In genomic region chr3:88425330-88425689, GRCm38 (mm10) we compare ENCODE assay signal across 9 mouse cellular contexts. TPM values are rescaled to one million over a fixed set of nuclear protein-coding genes. Genes with fewer than 3 reads are reported as not detected.
DNase-seq lines count a peak whose midpoint lies in the region; ATAC-seq and TF ChIP-seq lines count a peak whose summit lies in the region.
"Had no signal": no experiment of that assay in that cellular context is flagged by ENCODE, and none has a peak within 500 bp of the region (broad histone marks: within the 10 kb centered on the region; RNA-seq: fewer than 3 reads in every experiment).

No protein-coding gene starts in this region.

- no peak for TF ChIP-seq POLR2A in bone marrow macrophage, adult 2 months (IDR thresholded peaks at IDR 0.05; ENCODE audit: borderline replicate concordance, low read depth, low read length)

- H3K4me3 ChIP-seq in heart, embryonic 13.5 days: peak overlapping the region; percentile 75
- peak overlapping the region; percentile 24; the same call in 1 of the 2 replicates for H3K4me3 ChIP-seq in bone marrow macrophage, adult 2 months (ENCODE audit: insufficient read depth, low read length)
- peak overlapping the region; percentile 84 for H3K4me3 ChIP-seq in hindbrain, embryonic 15.5 days
- H3K4me3 ChIP-seq in midbrain, embryonic 12.5 days: peak overlapping the region; percentile 84; the same call in 1 of the 2 replicates

- no peak for TF ChIP-seq CTCF in bone marrow macrophage, adult 2 months (IDR thresholded peaks at IDR 0.05; ENCODE audit: low read depth, low read length)

- peaks cover 23% of the 10 kb centered on the region for H3K4me1 ChIP-seq in heart, embryonic 13.5 days
- peaks cover 24% of the 10 kb centered on the region for H3K4me1 ChIP-seq in bone marrow macrophage, adult 2 months (ENCODE audit: control insufficient read depth, insufficient read depth, low read length)
- peaks cover 32% of the 10 kb centered on the region for H3K4me1 ChIP-seq in hindbrain, embryonic 15.5 days (replicated peaks)
- H3K4me1 ChIP-seq in midbrain, embryonic 12.5 days: peaks cover 25% of the 10 kb centered on the region

- H3K27me3 ChIP-seq in heart, embryonic 13.5 days (replicated peaks): no peaks in the 10 kb centered on the region
- no peaks in the 10 kb centered on the region for H3K27me3 ChIP-seq in hindbrain, embryonic 15.5 days
- peaks cover 6% of the 10 kb centered on the region; the same call in 1 of the 2 replicates for H3K27me3 ChIP-seq in midbrain, embryonic 12.5 days

- 8% methylated on average over 2 of the region's 2 CpGs for WGBS in heart, embryonic 13.5 days
- 8% methylated on average over 2 of the region's 2 CpGs for WGBS in hindbrain, embryonic 15.5 days
- WGBS in midbrain, embryonic 12.5 days: 12% methylated on average over 2 of the region's 2 CpGs

- no peak for DNase-seq in heart, postnatal 4 days
- no peak for DNase-seq in spleen, adult 18-20 months
- DNase-seq in layer of hippocampus, adult 11-12 months (ENCODE audit: low spot score): no peak
- no peak for DNase-seq in adrenal gland, adult 18-20 months (ENCODE audit: low spot score in 2 of 2)

- no peak overlapping the region for H3K27ac ChIP-seq in heart, embryonic 13.5 days (replicated peaks)
- no peak overlapping the region for H3K27ac ChIP-seq in bone marrow macrophage, adult 2 months (ENCODE audit: insufficient read depth, low read depth, low read length)
- H3K27ac ChIP-seq in hindbrain, embryonic 15.5 days (replicated peaks): peak overlapping the region; percentile 14; the same call in 1 of the 2 replicates
- 0 out of 2 replicates have a peak overlapping the region, but pooled peaks have one; percentile 15 for H3K27ac ChIP-seq in midbrain, embryonic 12.5 days (replicated peaks)

- no peak for ATAC-seq in heart, embryonic 13.5 days (ENCODE audit: extremely low read depth, insufficient number of reproducible peaks, low FRiP score, low TSS enrichment)
- ATAC-seq in hindbrain, embryonic 15.5 days (ENCODE audit: low FRiP score, low read depth): no peak
- no peak for ATAC-seq in midbrain, embryonic 12.5 days (ENCODE audit: low FRiP score, low read depth)

- peak overlapping the region; percentile 70 for H3K9ac ChIP-seq in heart, embryonic 13.5 days
- no peak overlapping the region for H3K9ac ChIP-seq in hindbrain, embryonic 15.5 days
- no peak overlapping the region for H3K9ac ChIP-seq in midbrain, embryonic 12.5 days (replicated peaks)

- H3K36me3 ChIP-seq in heart, embryonic 13.5 days: peaks cover 10% of the 10 kb centered on the region
- peaks cover 8% of the 10 kb centered on the region for H3K36me3 ChIP-seq in hindbrain, embryonic 15.5 days
- H3K36me3 ChIP-seq in midbrain, embryonic 12.5 days: peaks cover 13% of the 10 kb centered on the region

- no peaks in the 10 kb centered on the region for H3K9me3 ChIP-seq in heart, embryonic 13.5 days
- no peaks in the 10 kb centered on the region for H3K9me3 ChIP-seq in hindbrain, embryonic 15.5 days
- H3K9me3 ChIP-seq in midbrain, embryonic 12.5 days: no peaks in the 10 kb centered on the region

- H3K4me2 ChIP-seq in heart, embryonic 13.5 days: peak overlapping the region; percentile 94
- peak overlapping the region; percentile 88 for H3K4me2 ChIP-seq in hindbrain, embryonic 15.5 days
- H3K4me2 ChIP-seq in midbrain, embryonic 12.5 days (replicated peaks): peak overlapping the region; percentile 83

RNA-seq across cellular contexts. Expression of gene Slc25a44, which starts 0.4 kb away (rescaled TPM):
- polyA plus RNA-seq in heart, embryonic 13.5 days (2015; fragmentation: Nextera tagmentation; extraction: Ambion mirVana): 12.0 and 12.5 TPM in 2 replicates
- 10 to 100 TPM; 13.9 to 14.6 TPM for total RNA-seq in heart, postnatal 4 days (2021)
- 14.0 and 17.5 TPM in 2 replicates for polyA plus RNA-seq in bone marrow macrophage, adult 2 months (2012; ENCODE audit: insufficient read depth, insufficient read length, missing spikeins)
- polyA plus RNA-seq in hindbrain, embryonic 15.5 days (2015; fragmentation: Nextera tagmentation; extraction: Ambion mirVana): 34.7 and 40.4 TPM in 2 replicates
- polyA plus RNA-seq in midbrain, embryonic 12.5 days (2016; fragmentation: Nextera tagmentation; extraction: Ambion mirVana): 23.6 and 24.6 TPM in 2 replicates
- total RNA-seq in adrenal gland, adult 18-20 months (2021): 10 to 100 TPM; 56.0 to 66.6 TPM

RNA-seq across cellular contexts. Expression of gene Pmf1, which starts 15.2 kb away (rescaled TPM):
- polyA plus RNA-seq in heart, embryonic 13.5 days (2015; fragmentation: Nextera tagmentation; extraction: Ambion mirVana): 110 and 112 TPM in 2 replicates
- 10 to 100 TPM; 87.5 to 88.0 TPM for total RNA-seq in heart, postnatal 4 days (2021)
- polyA plus RNA-seq in bone marrow macrophage, adult 2 months (2012; ENCODE audit: insufficient read depth, insufficient read length, missing spikeins): 55.0 and 59.7 TPM in 2 replicates
- 28.8 and 35.4 TPM in 2 replicates for polyA plus RNA-seq in hindbrain, embryonic 15.5 days (2015; fragmentation: Nextera tagmentation; extraction: Ambion mirVana)
- polyA plus RNA-seq in midbrain, embryonic 12.5 days (2016; fragmentation: Nextera tagmentation; extraction: Ambion mirVana): 100.0 and 101 TPM in 2 replicates
- total RNA-seq in adrenal gland, adult 18-20 months (2021): 10 to 100 TPM; 26.5 to 35.5 TPM

RNA-seq across cellular contexts. Expression of gene Sema4a, which starts 35.7 kb away (rescaled TPM):
- polyA plus RNA-seq in heart, embryonic 13.5 days (2015; fragmentation: Nextera tagmentation; extraction: Ambion mirVana): 1.3 and 1.7 TPM in 2 replicates
- total RNA-seq in heart, postnatal 4 days (2021): 1 to 10 TPM; 1.5 to 1.7 TPM
- polyA plus RNA-seq in bone marrow macrophage, adult 2 months (2012; ENCODE audit: insufficient read depth, insufficient read length, missing spikeins): 178 and 180 TPM in 2 replicates
- polyA plus RNA-seq in hindbrain, embryonic 15.5 days (2015; fragmentation: Nextera tagmentation; extraction: Ambion mirVana): 30.4 and 30.5 TPM in 2 replicates
- 19.3 and 20.3 TPM in 2 replicates for polyA plus RNA-seq in midbrain, embryonic 12.5 days (2016; fragmentation: Nextera tagmentation; extraction: Ambion mirVana)
- 10 to 100 TPM; 12.6 to 23.6 TPM for total RNA-seq in adrenal gland, adult 18-20 months (2021)

RNA-seq across cellular contexts. Expression of gene Bglap, which starts 41.0 kb away (rescaled TPM):
- polyA plus RNA-seq in heart, embryonic 13.5 days (2015; fragmentation: Nextera tagmentation; extraction: Ambion mirVana): not detected in 2 replicates
- not detected for total RNA-seq in heart, postnatal 4 days (2021)
- not detected in 2 replicates for polyA plus RNA-seq in bone marrow macrophage, adult 2 months (2012; ENCODE audit: insufficient read depth, insufficient read length, missing spikeins)
- polyA plus RNA-seq in hindbrain, embryonic 15.5 days (2015; fragmentation: Nextera tagmentation; extraction: Ambion mirVana): not detected in 2 replicates
- polyA plus RNA-seq in midbrain, embryonic 12.5 days (2016; fragmentation: Nextera tagmentation; extraction: Ambion mirVana): not detected in 2 replicates
- 1 to 10 TPM in 1 of 2 experiments, not detected in 1; 2.7 TPM for total RNA-seq in adrenal gland, adult 18-20 months (2021)
- total RNA-seq: megakaryocyte progenitor cell, adult 5-6 weeks had no signal

RNA-seq across cellular contexts. Expression of gene Bglap2, which starts 46.8 kb away (rescaled TPM):
- not detected in 2 replicates for polyA plus RNA-seq in heart, embryonic 13.5 days (2015; fragmentation: Nextera tagmentation; extraction: Ambion mirVana)
- total RNA-seq in heart, postnatal 4 days (2021): not detected
- not detected in 2 replicates for polyA plus RNA-seq in bone marrow macrophage, adult 2 months (2012; ENCODE audit: insufficient read depth, insufficient read length, missing spikeins)
- not detected in 2 replicates for polyA plus RNA-seq in hindbrain, embryonic 15.5 days (2015; fragmentation: Nextera tagmentation; extraction: Ambion mirVana)
- not detected in 2 replicates for polyA plus RNA-seq in midbrain, embryonic 12.5 days (2016; fragmentation: Nextera tagmentation; extraction: Ambion mirVana)
- under 1 TPM in 1 of 2 experiments, not detected in 1; 0.76 TPM for total RNA-seq in adrenal gland, adult 18-20 months (2021)
- total RNA-seq: megakaryocyte progenitor cell, adult 5-6 weeks had no signal

Comparison
In these comparisons a context has a peak if more than half of its experiments do, and no peak if none do; other contexts are left out.
1. H3K27ac ChIP-seq: peak in hindbrain, embryonic 15.5 days (single experiment) and midbrain, embryonic 12.5 days (single experiment); none in heart, embryonic 13.5 days (single experiment) and bone marrow macrophage, adult 2 months (single experiment).
2. H3K4me3 ChIP-seq: peak in every context shown above with its lines; median percentile 84 in hindbrain, embryonic 15.5 days; 84 in midbrain, embryonic 12.5 days; 75 in heart, embryonic 13.5 days; 24 in bone marrow macrophage, adult 2 months.
3. Peak in every context shown above with its lines, with median percentiles within 50 percentile points of each other: H3K4me2 ChIP-seq.